Mouse (Mus musculus) embryo, embryonic 11.5 days (tissue): ENCODE measurements around the gene Zfp553.
A peak's percentile ranks its signal among the peaks of the same experiment; 100 is the strongest.

Experiments used
- DNase-seq: peaks from one replicate; pipeline ENCODE4 v3.0.0-alpha.2; 2012; ENCODE audit warnings: low read depth, low spot score

Gene Zfp553

GRCm38 (mm10) chr7:127271093-127271492 is 38.2 kb downstream of the Zfp553 start:
- DNase-seq: no peak

GRCm38 (mm10) chr7:127272566-127272965 is 39.7 kb downstream of the Zfp553 start:
- DNase-seq: no peak

GRCm38 (mm10) chr7:127273118-127273923 is 40.5 kb downstream of the Zfp553 start:
- peak; percentile 19 for DNase-seq

GRCm38 (mm10) chr7:127273925-127274789 is 41.3 kb downstream of the Zfp553 start, which contains the start of gene Sephs2:
TSS of gene Sephs2 (minus strand) at chr7:127274055.
- peak; percentile 87 for DNase-seq

- DNase-seq: no peak
These were observed 43.7 kb downstream of the Zfp553 start for GRCm38 (mm10) chr7:127276519-127276961.

- DNase-seq: peak; percentile 19
These were observed 45.5 kb downstream of the Zfp553 start for GRCm38 (mm10) chr7:127278311-127278710.

GRCm38 (mm10) chr7:127280092-127280491 is 47.2 kb downstream of the Zfp553 start:
- no peak for DNase-seq

GRCm38 (mm10) chr7:127281114-127281513 is 48.3 kb downstream of the Zfp553 start:
- no peak for DNase-seq

GRCm38 (mm10) chr7:127282190-127282589 is 49.3 kb downstream of the Zfp553 start:
- DNase-seq: no peak

GRCm38 (mm10) chr7:127285154-127285553 is 52.3 kb downstream of the Zfp553 start:
- DNase-seq: no peak
